Mouse (Mus musculus) adrenal gland, adult 2 months (tissue): ENCODE measurements around the gene Fis1. TPM values are rescaled to one million over a fixed set of nuclear protein-coding genes. Genes with fewer than 3 reads are reported as not detected.
A peak's percentile ranks its signal among the peaks of the same experiment; 100 is the strongest.

Experiments used
- DNase-seq: peaks from one replicate; pipeline ENCODE4 v3.0.0; 2021
- microRNA-seq, 2 experiments: library from miRNA; unstranded; fragments of <30 nt; microRNA quantifications; one replicate each; pipeline ENCODE4 v1.2.0; 2021
- polyA plus RNA-seq: library from polyadenylated mRNA; depleted of rRNA; stranded (reverse); fragments of >200 nt; gene quantifications from 2 replicates; pipeline ENCODE4 v1.2.3, GENCODE M21; 2012; rRNA removed
- total RNA-seq, 2 experiments: library from RNA; stranded (reverse); gene quantifications; 2 replicates each; pipeline ENCODE4 v1.2.3; 2021

The Fis1 gene
- total and polyA plus RNA-seq, 3 experiments, result 143 to 225 (median 184) TPM

DNA sequence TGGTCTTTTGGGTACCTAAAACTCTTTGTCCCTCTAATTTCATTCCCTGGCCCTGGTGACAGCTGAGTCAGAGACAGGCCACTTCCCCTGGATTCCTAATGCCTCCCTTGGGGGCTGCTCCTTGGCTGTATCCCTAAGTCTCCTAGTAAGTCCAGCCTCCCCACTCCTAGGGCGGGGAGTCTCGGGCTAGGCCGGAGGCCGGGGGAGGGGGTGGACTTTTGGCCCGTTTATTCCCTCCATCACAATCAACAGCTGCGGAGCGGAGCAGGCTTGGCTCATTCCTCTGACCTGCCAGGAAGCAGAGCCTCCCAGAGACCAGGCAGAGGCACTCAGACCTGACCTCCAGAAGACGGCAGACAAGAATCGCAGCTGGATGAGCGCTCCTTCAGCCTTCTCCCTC, 14.5 kb downstream of the Fis1 start:
- peak; percentile 80 for DNase-seq

DNA sequence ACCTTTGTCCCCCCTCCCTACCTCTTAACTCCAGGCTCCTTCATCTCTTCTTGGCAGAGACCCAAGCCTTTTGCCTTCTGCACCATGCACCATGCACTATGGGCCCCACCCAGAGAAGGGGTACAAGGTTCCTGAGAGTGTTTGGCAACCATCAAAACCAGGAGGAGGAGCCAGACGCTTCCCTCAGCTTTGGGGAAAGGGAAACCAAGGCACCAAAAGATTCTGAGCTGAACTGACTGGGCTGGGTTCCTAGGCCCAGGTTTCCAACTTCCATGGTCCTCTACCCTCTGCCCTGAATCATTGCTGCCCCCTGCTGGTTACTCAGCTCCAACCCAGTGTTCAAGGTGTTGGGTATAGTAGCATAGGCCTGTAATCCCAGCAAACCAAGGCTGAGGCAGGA, 17.6 kb downstream of the Fis1 start:
- peak; percentile 80 for DNase-seq

DNA sequence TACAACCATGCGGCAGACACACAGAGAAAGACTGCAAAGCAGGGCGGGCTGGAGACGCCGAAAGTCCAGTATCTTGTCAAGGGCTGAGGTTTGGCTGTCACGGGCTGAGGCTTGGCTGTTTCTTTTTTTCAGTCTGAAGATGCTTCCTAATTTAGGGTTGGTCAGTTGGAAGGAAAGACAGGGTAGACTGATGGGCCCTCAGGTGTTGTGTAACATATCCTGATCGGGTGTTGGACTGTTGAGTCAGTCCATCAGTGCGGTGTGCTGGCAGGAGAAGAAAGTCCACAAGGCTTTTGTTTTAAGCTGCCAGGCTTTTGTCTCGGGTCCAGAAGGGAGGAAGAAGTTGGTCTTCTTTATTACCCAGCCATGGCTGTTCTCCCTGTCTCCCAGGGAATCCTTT, 20.6 kb downstream of the Fis1 start:
- no peak for DNase-seq

GRCm38 (mm10) chr5:136977769-136978168, 24.7 kb downstream of the Fis1 start:
- DNase-seq, result no peak

GRCm38 (mm10) chr5:136979762-136980161, 26.7 kb downstream of the Fis1 start:
- DNase-seq, result no peak

- no peak for DNase-seq
Observed at GRCm38 (mm10) chr5:136980974-136981373, 27.9 kb downstream of the Fis1 start.

- peak; percentile 43 for DNase-seq
Observed at GRCm38 (mm10) chr5:136982338-136982930, 29.4 kb downstream of the Fis1 start.

GRCm38 (mm10) chr5:136984828-136985227, 31.8 kb downstream of the Fis1 start:
- no peak for DNase-seq

DNA sequence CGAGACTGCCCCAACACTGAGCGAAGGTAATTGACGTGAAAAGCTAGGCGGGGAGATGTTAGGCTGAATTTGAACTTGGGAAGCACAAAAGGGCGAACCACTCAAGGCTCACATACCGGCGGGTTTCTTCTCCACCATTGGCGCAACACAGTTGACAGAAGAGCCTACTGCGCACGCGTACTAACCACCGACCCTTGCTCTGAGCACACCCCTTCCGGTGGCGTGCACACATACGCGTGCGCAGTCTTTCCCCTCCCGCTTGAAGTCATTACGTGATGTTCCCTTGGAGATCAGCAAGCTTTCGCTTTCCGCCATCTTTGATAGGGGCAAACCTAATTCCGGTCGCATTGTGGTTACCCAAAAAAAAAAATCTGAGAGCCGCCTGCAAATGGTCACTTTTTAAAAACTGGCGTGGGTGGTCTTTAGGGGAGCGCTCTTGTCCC, 33.6 kb downstream of the Fis1 start, which contains the start of gene Plod3:
Gene Plod3, plus strand, starts transcription at position 325 of the 443 bp plus-strand sequence.
- peak; percentile 95 for DNase-seq

DNA sequence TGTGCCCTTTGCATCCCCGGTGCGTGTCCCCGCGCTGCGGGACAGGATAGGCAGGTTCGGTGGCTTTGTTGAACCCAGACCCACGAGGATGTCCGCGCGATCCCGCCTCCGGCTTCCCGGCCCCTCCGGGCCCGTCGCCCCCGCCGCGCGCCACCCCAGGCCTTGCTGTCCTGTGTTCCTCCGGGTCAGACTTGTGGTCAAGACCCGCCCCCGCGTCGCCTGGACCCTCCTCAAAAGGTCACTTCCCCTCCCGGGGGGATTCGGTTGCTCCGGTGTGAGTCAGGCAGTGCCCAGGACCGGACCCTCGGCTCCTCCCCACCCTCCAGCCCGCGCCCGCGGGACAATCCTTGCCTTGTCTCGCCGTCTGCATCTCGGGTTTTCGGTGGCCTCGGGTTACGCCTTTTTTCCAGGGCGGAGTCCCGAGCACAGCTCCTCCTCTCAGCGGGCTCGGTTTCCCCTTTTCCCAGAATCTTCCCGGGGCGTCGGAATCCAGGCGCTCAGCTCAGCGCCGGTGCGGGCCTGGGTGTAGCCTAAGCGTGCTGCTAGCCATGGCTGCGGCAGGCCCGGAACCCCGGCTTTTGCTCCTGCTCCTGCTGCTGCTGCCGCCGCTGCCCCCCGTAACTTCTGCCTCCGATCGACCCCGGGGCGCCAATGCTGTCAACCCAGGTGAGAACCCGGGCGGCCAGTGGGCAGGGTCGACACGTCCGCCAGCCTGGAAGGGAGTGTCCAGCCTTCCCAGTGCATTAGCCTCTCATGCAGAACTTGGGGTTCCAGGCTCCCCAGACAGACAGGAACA, 34.3 kb downstream of the Fis1 start:
- DNase-seq, result peak; percentile 90

- no peak for DNase-seq
Observed at GRCm38 (mm10) chr5:136987934-136988271, 34.8 kb downstream of the Fis1 start, which contains the start of gene Znhit1. Znhit1 (minus strand) TSS chr5:136988021.

GRCm38 (mm10) chr5:136988420-136988819, 35.3 kb downstream of the Fis1 start:
- no peak for DNase-seq

- DNase-seq, result no peak
Observed at GRCm38 (mm10) chr5:136989801-136990200, 36.7 kb downstream of the Fis1 start.

DNA sequence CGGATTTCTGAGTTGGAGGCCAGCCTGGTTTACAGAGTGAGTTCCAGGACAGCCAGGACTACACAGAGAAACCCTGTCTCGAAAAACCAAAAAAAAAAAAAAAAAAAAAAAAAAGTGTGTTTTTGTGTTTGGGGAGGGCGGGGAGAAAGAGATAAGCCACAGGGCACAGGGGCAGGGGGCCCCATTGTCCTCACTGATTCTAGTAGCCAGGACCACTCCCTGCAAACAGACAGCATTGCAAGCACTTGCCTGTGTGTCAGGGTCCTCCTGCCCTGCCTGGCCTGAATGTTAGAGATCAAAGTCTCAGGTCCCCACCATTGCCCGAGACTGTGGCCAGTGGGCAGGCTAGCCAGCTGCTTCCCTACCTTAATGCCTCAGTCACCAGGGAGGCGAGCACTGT, 46.4 kb downstream of the Fis1 start:
- no peak for DNase-seq

DNA sequence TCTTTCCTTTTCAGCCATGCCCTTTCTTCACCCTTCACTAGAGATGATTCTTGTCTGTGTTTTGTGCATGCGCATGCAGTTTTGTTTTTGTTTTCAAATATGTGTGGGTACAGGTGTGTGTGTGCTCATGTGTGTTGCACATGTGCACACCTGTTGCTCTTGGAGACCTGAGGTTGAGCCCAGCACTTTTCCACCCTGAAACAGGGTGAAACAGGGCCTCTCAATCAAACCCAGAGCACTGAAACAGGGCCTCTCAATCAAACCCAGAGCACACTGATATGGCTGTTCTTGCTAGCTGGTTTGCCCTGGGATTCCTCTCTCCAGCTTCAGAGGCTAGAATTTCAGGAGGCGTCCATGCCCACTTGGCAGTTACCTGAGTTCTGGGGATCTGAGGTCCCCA, 47.5 kb downstream of the Fis1 start:
- no peak for DNase-seq

- no peak for DNase-seq
Observed at GRCm38 (mm10) chr5:137007276-137007675, 54.2 kb downstream of the Fis1 start.

GRCm38 (mm10) chr5:137009988-137010387, 56.9 kb downstream of the Fis1 start:
- peak; percentile 60 for DNase-seq

DNA sequence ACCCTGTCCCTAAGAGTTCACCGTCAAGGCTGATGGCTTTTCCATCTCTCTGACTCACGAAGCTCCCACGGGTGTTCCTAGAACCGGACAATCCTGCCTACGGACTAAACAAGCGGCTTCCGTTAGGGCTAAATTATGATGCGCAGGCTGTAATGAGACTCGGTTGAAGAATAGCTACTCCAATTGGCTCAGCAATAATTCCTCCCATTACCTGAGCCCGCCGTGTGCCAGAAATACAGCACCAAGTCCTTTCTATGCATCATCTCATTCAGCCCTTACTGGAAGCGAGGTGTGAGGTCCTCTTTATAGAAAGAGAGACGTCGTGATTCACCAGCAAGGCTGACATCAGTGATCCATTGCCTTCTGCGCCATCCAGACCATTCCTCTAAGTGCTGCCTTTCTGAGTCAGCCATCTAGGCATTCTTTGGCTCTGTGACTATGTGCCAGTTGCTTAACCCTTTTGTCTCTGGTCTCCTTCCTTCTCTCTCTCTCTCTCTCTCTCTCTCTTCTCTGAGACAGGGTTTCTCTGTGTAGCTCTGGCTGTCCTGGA, 59.4 kb downstream of the Fis1 start:
- peak; percentile 77 for DNase-seq

Small RNAs within 50 kb of the gene (microRNA-seq; reads per million reads assigned to microRNA genes)
- gene Mir702, result 24.2 to 48.8 reads per million in 2 experiments

Other genes starting within 250 kb of the Fis1 start
- gene Col26a1, start 70.1 kb upstream of the Fis1 start, total RNA-seq, result not detected
- gene Col26a1, start 70.1 kb upstream of the Fis1 start, polyA plus RNA-seq, result 0.20 and 0.26 TPM in 2 replicates
- 10 to 100 TPM; 29.0 to 42.0 TPM for gene Ift22, start 45.1 kb upstream of the Fis1 start, total RNA-seq
- gene Ift22, start 45.1 kb upstream of the Fis1 start, polyA plus RNA-seq, result 6.8 and 7.7 TPM in 2 replicates
- 10 to 100 TPM; 11.2 to 18.8 TPM for gene Cldn15, start 13.3 kb downstream of the Fis1 start, total RNA-seq
- 19.7 and 20.2 TPM in 2 replicates for gene Cldn15, start 13.3 kb downstream of the Fis1 start, polyA plus RNA-seq
- 10 to 100 TPM; 68.5 to 74.3 TPM for gene Plod3, start 33.7 kb downstream of the Fis1 start, total RNA-seq
- 75.6 and 86.3 TPM in 2 replicates for gene Plod3, start 33.7 kb downstream of the Fis1 start, polyA plus RNA-seq
- 100 to 1,000 TPM; 102 to 109 TPM for gene Znhit1, start 34.7 kb downstream of the Fis1 start, total RNA-seq
- gene Znhit1, start 34.7 kb downstream of the Fis1 start, polyA plus RNA-seq, result 151 and 155 TPM in 2 replicates
- 10 to 100 TPM; 10.1 to 51.2 TPM for gene Vgf, start 73.1 kb downstream of the Fis1 start, total RNA-seq
- 5.3 and 7.0 TPM in 2 replicates for gene Vgf, start 73.1 kb downstream of the Fis1 start, polyA plus RNA-seq
- gene Ap1s1, start 92.9 kb downstream of the Fis1 start, total RNA-seq, result 100 to 1,000 TPM in 1 of 2 experiments, 10 to 100 TPM in 1; 75.4 to 114 TPM
- gene Ap1s1, start 92.9 kb downstream of the Fis1 start, polyA plus RNA-seq, result 46.5 and 56.7 TPM in 2 replicates
- gene Serpine1, start 119.0 kb downstream of the Fis1 start, total RNA-seq, result 1 to 10 TPM; 3.9 to 5.3 TPM
- gene Serpine1, start 119.0 kb downstream of the Fis1 start, polyA plus RNA-seq, result 1.3 and 2.1 TPM in 2 replicates
- 10 to 100 TPM; 37.1 to 47.0 TPM for gene Trim56, start 162.9 kb downstream of the Fis1 start, total RNA-seq
- gene Trim56, start 162.9 kb downstream of the Fis1 start, polyA plus RNA-seq, result 13.3 and 19.6 TPM in 2 replicates
- gene Muc3, start 196.0 kb downstream of the Fis1 start, total RNA-seq, result not detected
- not detected in 2 replicates for gene Muc3, start 196.0 kb downstream of the Fis1 start, polyA plus RNA-seq